Mouse (Mus musculus) kidney, embryonic 16.5 days (tissue): ENCODE data around the gene Ifi214. TPM values are rescaled to one million over a fixed set of nuclear protein-coding genes. Genes with fewer than 3 reads are reported as not detected.
"Not testable (repeated sequence)": the region's sequence is repeated elsewhere in the genome, so short reads cannot be mapped to it uniquely, and the experiment has no call there.

Experiments
- ATAC-seq: fragments of 200-750 bp; cut with Nextera tagmentation; 2 replicates; pipeline ENCODE4 v1.8.0; 2017; ENCODE audit warnings: moderate TSS enrichment; ENCODE audit not compliant: low FRiP score, low TSS enrichment
- H3K27ac ChIP-seq: fragments of 300-500 bp; sonication (generic); 2 replicates; pipeline ENCODE4 v1.5.1; 2014; ENCODE audit warnings: low read length
- H3K27me3 ChIP-seq: fragments of 300-500 bp; sonication (generic); 2 replicates; pipeline ENCODE4 v1.6.1; 2014; ENCODE audit warnings: low read length, control low read depth, mixed read lengths; ENCODE audit not compliant: insufficient read depth
- H3K36me3 ChIP-seq: fragments of 300-500 bp; sonication (generic); 2 replicates; pipeline ENCODE4 v1.6.1; 2014; ENCODE audit warnings: low read length, control low read depth, mixed read lengths; ENCODE audit not compliant: insufficient read depth
- H3K4me1 ChIP-seq: fragments of 300-500 bp; sonication (generic); 2 replicates; pipeline ENCODE4 v1.6.1; 2014; ENCODE audit warnings: low read length, control low read depth, mixed read lengths; ENCODE audit not compliant: insufficient read depth
- H3K4me2 ChIP-seq: fragments of 300-500 bp; sonication (generic); replicated peaks from 2 replicates; pipeline ENCODE4 v1.6.1; 2014; ENCODE audit warnings: low read depth, low read length
- H3K4me3 ChIP-seq: fragments of 300-500 bp; sonication (generic); 2 replicates; pipeline ENCODE4 v1.5.1; 2014; ENCODE audit warnings: mild to moderate bottlenecking, low read length
- H3K9ac ChIP-seq: fragments of 300-500 bp; sonication (generic); replicated peaks from 2 replicates; pipeline ENCODE4 v1.6.1; 2014; ENCODE audit warnings: low read length
- H3K9me3 ChIP-seq: fragments of 300-500 bp; sonication (generic); 2 replicates; pipeline ENCODE4 v1.6.1; 2016; ENCODE audit warnings: low read length, control low read depth
- whole genome bisulfite sequencing: fragments of 180-500 bp; shearing (Covaris S2); extraction: QIAGEN DNeasy Blood & Tissue Kit; methylation state at CpG from one replicate; pipeline ENCODE4 v1.1.7; 2014; 5-methylcytosine and 5-hydroxymethylcytosine counted together
- microRNA-seq: library from miRNA; unstranded; fragments of <30 nt; microRNA quantifications from one replicate; pipeline ENCODE4, GENCODE M21; 2016
- polyA plus RNA-seq: library from polyadenylated mRNA; unstranded; fragments of >200 nt; fragmentation: Nextera tagmentation; extraction: Ambion mirVana; gene quantifications from 2 replicates; pipeline ENCODE4 v1.2.1, GENCODE M21; 2015

The Ifi214 gene
- polyA plus RNA-seq, 1 experiment from 2014 or later, result not detected

DNA sequence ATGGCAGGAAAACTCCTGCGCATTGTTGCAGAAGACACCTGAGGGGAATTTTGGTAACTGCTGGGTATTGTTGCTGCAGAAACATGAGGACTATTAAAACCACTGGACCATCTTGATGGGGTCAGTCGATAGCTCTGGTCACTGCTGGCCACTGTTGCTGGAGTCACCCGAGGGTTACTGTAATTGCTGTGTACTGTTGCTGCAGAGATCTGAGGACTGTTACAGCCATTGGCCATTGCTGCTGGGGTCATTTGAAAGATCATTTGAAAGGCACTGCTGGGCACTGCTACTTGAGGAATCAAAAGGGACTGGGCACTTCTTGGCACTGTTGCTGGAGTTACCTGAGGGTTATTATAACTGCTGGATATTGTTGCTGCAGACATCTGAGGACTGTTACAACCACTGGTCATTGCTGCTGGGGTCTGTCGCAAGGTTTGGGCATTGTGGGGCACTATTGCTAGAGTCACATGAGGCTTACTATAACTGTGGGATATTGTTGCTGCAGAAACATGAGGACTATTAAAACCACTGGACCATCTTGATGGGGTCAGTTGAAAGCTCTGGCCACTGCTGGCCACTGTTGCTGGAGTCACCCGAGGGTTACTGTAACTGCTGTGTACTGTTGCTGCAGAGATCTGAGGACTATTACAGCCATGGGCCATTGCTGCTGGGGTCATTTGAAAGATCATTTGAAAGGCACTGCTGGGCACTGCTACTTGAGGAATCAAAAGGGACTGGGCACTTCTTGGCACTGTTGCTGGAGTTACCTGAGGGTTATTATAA is 55.2 kb downstream of the Ifi214 start:
- H3K27me3 ChIP-seq, H3K36me3 ChIP-seq, H3K4me2 ChIP-seq, H3K9ac ChIP-seq, H3K4me3 ChIP-seq, H3K9me3 ChIP-seq, H3K4me1 ChIP-seq, H3K27ac ChIP-seq: not testable (repeated sequence)
- peak; percentile 91 for ATAC-seq
- 52% methylated on average over 5 of the region's 5 CpGs for WGBS

Small RNA genes lying within 50 kb of the gene (microRNA-seq; reads per million reads assigned to microRNA genes)
- not detected for gene Gm44481

Other genes with a start within 250 kb of the Ifi214 start
- gene Ackr1, start 202.2 kb downstream of the Ifi214 start, polyA plus RNA-seq, result 0.45 and 0.75 TPM in 2 replicates
- gene Aim2, start 185.1 kb downstream of the Ifi214 start, polyA plus RNA-seq, result 2.3 and 3.5 TPM in 2 replicates
- 1.1 and 1.4 TPM in 2 replicates for gene Cadm3, start 168.3 kb downstream of the Ifi214 start, polyA plus RNA-seq
- 0.06 and 0.31 TPM in 2 replicates for gene Ifi206, start 44.9 kb downstream of the Ifi214 start, polyA plus RNA-seq
- 0.26 TPM in 1 of 2 replicates, not detected in the other for gene Ifi213, start 63.3 kb upstream of the Ifi214 start, polyA plus RNA-seq
- gene Ifi209, start 95.0 kb upstream of the Ifi214 start, polyA plus RNA-seq, result 0.32 and 0.36 TPM in 2 replicates
- 0.08 TPM in 1 of 2 replicates, not detected in the other for gene Ifi208, start 137.7 kb upstream of the Ifi214 start, polyA plus RNA-seq
- gene Ifi207, start 205.8 kb upstream of the Ifi214 start, polyA plus RNA-seq, result 0.85 and 1.0 TPM in 2 replicates
- 1.3 and 1.4 TPM in 2 replicates for gene Ifi204, start 231.0 kb upstream of the Ifi214 start, polyA plus RNA-seq